Mouse (Mus musculus) activated CD4-positive, CD25-positive, alpha-beta regulatory T cell, adult 4 months (primary cell): ENCODE data around the gene Donson. TPM values are rescaled to one million over a fixed set of nuclear protein-coding genes. Genes with fewer than 3 reads are reported as not detected.

Experiments used
- ATAC-seq: one replicate; pipeline ENCODE4 v1.8.0; 2017
- polyA plus RNA-seq, 2 experiments: library from polyadenylated mRNA; unstranded; fragments of 100-300 nt; shearing (Covaris generic); gene quantifications; one replicate each; pipeline ENCODE4 v1.2.1; 2017

The Donson gene
- polyA plus RNA-seq, 2 experiments from 2014 or later, result 12.0 to 27.2 TPM

- no peak for ATAC-seq
These were observed 48.4 kb downstream of the Donson start for GRCm38 (mm10) chr16:91640171-91640570.

- ATAC-seq, result no peak
These were observed 48.9 kb downstream of the Donson start for GRCm38 (mm10) chr16:91639636-91640035.

GRCm38 (mm10) chr16:91639161-91639560, 49.4 kb downstream of the Donson start:
- ATAC-seq, result no peak

DNA sequence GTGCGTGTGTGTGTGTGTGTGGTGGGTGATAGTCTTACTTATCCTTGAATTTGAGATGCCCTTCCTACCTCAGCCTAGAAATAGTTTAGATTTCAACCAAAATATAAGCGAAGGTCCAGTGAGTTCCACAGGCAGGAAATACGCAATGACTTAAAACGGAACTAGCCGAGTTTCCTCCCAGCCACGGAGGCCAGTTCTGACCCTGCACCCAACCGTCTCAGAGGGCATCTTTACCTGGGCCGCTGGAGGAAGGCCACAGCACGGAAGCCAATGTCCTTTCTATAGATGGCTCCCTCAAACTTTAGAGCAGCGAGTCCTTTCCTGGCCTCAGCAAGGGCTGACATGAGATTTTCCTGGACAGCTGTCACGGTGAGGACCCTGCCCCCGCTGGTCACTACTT, 54.9 kb downstream of the Donson start:
- ATAC-seq, result no peak

DNA sequence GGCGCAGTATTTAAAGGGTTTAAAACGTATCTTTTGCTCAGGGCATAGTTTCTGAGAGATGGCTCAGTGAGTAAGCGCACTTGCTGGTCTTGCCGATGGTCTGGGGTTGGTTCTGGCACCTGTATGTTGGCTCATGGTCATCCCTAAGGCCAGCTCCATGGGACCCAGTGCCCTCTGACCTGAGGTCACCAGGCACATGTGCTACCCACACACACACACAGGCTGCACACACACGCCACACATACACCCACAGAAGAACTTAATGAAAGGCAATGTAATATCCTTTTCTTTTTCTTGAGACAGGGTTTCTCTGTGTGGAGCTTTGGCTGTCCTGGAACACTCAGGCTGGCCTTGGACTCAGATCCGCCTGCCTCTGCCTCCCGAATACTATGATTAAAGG, 55.6 kb downstream of the Donson start:
- ATAC-seq, result no peak

GRCm38 (mm10) chr16:91632439-91632838, 56.1 kb downstream of the Donson start:
- ATAC-seq, result no peak

- ATAC-seq, result no peak
These were observed 58.0 kb downstream of the Donson start for GRCm38 (mm10) chr16:91630584-91630983.

DNA sequence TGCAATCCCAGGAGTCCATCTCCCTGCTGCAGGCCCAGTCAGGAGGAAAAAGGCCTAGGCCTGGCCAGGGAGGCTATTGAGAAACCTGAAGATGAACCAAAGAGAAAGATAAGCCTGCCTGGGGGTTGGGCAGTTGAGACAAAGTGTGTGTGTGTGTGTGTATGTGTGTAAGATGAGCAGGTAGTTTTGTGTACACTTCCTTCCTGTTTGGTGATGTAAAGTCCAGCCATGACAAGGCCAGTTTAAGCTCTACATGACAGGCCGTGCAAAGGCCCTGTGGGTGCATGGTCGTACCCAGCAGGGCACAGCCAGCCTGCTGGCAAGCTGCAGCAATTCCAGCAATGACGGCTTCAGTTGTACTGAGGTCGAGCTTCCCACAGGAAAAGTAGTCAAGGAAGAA, 58.8 kb downstream of the Donson start:
- ATAC-seq, result no peak

DNA sequence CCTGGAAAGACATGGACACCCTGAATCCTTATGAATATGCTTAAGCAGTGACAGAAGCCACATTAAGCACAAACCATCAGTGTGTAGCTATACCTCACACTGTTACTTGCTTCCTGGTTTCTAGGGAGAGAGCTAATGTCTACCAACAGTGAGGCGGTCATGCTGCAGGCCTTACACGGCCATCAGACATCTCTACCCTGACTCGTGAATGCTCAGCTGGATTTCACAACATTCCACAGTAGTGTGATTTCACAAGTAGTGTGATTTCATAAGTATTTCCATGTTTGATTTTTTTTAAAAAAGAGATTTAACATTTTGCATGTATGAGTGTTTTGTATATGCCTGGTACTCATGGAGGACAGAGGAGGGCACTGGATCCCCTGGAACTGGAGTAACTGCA, 59.9 kb downstream of the Donson start:
- ATAC-seq, result no peak

DNA sequence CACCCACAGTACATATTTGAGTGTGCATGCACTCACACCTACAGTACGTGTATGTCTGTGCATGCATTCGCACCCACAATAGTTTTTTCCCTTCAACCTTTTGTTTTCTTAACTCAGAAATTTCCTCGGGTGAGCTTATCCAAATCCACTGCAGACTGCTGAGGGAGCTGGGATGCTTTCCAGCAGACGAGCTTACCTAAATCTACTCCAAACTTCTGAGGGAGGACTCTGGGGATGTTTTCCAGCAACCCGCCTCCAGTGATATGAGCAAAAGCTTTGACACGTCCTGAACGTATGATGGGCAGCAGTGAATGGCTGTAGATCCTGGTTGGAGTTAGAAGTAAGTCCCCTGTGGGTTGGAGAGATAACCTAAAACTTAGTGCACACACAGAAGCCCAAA, 60.7 kb downstream of the Donson start:
- no peak for ATAC-seq

Other genes starting within 250 kb of the Donson start
- gene Ifnar1, start 203.5 kb downstream of the Donson start, polyA plus RNA-seq, result 10 to 100 TPM; 87.0 to 90.6 TPM
- 10 to 100 TPM; 19.8 to 20.6 TPM for gene Ifngr2, start 141.7 kb downstream of the Donson start, polyA plus RNA-seq
- 10 to 100 TPM; 34.6 to 38.3 TPM for gene Tmem50b, start 91.0 kb downstream of the Donson start, polyA plus RNA-seq
- gene Dnajc28, start 69.7 kb downstream of the Donson start, polyA plus RNA-seq, result 1 to 10 TPM in 1 of 2 experiments, under 1 TPM in 1; 0.79 to 2.3 TPM
- 10 to 100 TPM; 57.7 to 59.6 TPM for gene Gart, start 41.8 kb downstream of the Donson start, polyA plus RNA-seq
- 100 to 1,000 TPM; 119 to 186 TPM for gene Son, start 41.3 kb downstream of the Donson start, polyA plus RNA-seq
- gene Cryzl1, start 40.2 kb upstream of the Donson start, polyA plus RNA-seq, result 10 to 100 TPM; 67.0 to 69.8 TPM
- gene Itsn1, start 40.5 kb upstream of the Donson start, polyA plus RNA-seq, result 1 to 10 TPM; 3.2 to 5.6 TPM